Mouse (Mus musculus) thymus, adult 2 months (tissue): ENCODE results near the gene Rimkla. TPM values are rescaled to one million over a fixed set of nuclear protein-coding genes. Genes with fewer than 3 reads are reported as not detected.

Source experiments
- DNase-seq: peaks from one replicate; pipeline ENCODE4 v3.0.0; 2021
- H3K27ac ChIP-seq: fragments of 200-500 bp; 2 replicates; pipeline ENCODE4 v1.5.1; 2012; ENCODE audit warnings: low read length, control low read depth; ENCODE audit not compliant: control insufficient read depth, insufficient read depth
- H3K27me3 ChIP-seq: fragments of 200-500 bp; 2 replicates; pipeline ENCODE4 v1.6.1; 2012; ENCODE audit warnings: mild to moderate bottlenecking, low read length, moderate library complexity, mixed read lengths; ENCODE audit not compliant: control insufficient read depth, insufficient read depth
- H3K36me3 ChIP-seq: fragments of 200-500 bp; 2 replicates; pipeline ENCODE4 v1.6.1; 2012; ENCODE audit warnings: mild to moderate bottlenecking, low read length, moderate library complexity; ENCODE audit not compliant: control insufficient read depth, insufficient read depth
- H3K4me1 ChIP-seq: fragments of 200-500 bp; replicated peaks from 2 replicates; pipeline ENCODE4 v1.6.1; 2012; ENCODE audit warnings: low read length; ENCODE audit not compliant: control insufficient read depth, insufficient read depth
- H3K4me3 ChIP-seq: fragments of 200-500 bp; 2 replicates; pipeline ENCODE4 v1.5.1; 2012; ENCODE audit warnings: mild to moderate bottlenecking, low read length, control low read depth, moderate library complexity; ENCODE audit not compliant: control insufficient read depth, insufficient read depth
- CTCF ChIP-seq: fragments of 200-500 bp; IDR thresholded peaks from 2 replicates; pipeline ENCODE4 v1.5.1; 2012; ENCODE audit warnings: mild to moderate bottlenecking, control low read depth, low read length, moderate library complexity, borderline replicate concordance; ENCODE audit not compliant: control insufficient read depth, poor library complexity, insufficient read depth; ENCODE audit errors: extremely low read depth
- POLR2A ChIP-seq: fragments of 200-500 bp; IDR thresholded peaks from 2 replicates; pipeline ENCODE4 v1.6.1; 2012; ENCODE audit warnings: mild to moderate bottlenecking, low read length, control low read depth, moderate library complexity; ENCODE audit not compliant: control insufficient read depth, poor library complexity, insufficient read depth; ENCODE audit errors: extremely low read depth
- WGBS: fragments of 180-500 bp; shearing (Covaris S2); methylation state at CpG from one replicate; pipeline ENCODE4 v1.1.7; 2018; 5-methylcytosine and 5-hydroxymethylcytosine counted together
- polyA plus RNA-seq: library from polyadenylated mRNA; depleted of rRNA; stranded (reverse); fragments of >200 nt; gene quantifications from 2 replicates; pipeline ENCODE4 v1.2.3, GENCODE M21; 2012

Rimkla gene
- polyA plus RNA-seq, 1 experiment, result 1.8 TPM

DNA sequence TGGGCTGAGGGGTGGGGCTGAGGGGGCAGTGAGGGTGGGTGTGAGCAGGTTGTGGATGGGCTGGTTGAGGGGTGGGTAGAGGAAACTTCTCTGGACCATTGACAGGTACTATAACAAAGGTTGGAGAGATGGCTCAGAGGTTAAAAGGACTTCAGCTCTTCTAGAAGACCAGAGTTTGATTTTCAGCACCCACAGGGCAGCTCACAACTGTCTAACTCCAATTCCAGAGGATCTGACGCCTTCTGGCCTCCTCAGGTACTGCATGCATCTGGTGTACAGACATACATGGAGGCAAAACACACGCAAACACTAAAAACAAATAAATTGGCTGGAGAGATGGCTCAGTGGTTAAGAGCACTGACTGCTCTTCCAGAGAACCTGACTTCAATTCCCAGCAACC, 19.2 kb upstream of the Rimkla start:
- DNase-seq, result no peak
- Histone ChIP-seq H3K27me3 (no peaks in the 10 kb centered on the region), H3K27ac (no peak overlapping the region), H3K4me1 (no peaks in the 10 kb centered on the region), H3K4me3 (no peak overlapping the region), H3K36me3 (no peaks in the 10 kb centered on the region)
- 75% methylated on average over 2 of the region's 2 CpGs for WGBS
- no peak for TF ChIP-seq CTCF
- no peak for TF ChIP-seq POLR2A

DNA sequence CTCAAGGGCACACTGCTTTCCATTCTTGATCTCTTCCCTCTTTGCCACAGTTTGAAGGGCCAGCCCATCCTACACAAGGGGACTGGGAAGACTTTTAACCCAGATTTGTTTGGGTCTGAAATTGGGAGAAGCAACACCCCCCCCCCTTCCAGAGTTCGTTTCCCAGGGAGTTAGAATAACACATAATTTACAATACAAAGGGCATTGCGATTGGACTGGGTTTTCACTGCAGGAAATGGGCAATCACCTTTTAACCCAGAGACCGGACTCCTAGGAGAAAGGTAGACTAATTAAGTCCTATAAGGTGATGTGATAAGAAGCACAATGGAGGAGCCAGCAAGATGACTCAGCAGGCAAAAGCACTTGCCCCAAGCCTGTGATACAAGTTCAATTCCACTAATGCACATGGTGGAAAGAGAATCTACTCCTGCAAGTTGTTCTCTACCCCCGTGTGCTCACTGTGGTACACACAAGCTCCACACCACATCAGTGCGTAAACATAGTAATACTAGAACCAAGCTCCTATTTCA, 6.0 kb upstream of the Rimkla start:
- Histone ChIP-seq H3K4me1 (no peaks in the 10 kb centered on the region), H3K4me3 (no peak overlapping the region), H3K27ac (no peak overlapping the region), H3K36me3 (no peaks in the 10 kb centered on the region), H3K27me3 (no peaks in the 10 kb centered on the region)
- DNase-seq, result no peak
- TF ChIP-seq POLR2A, result no peak
- WGBS, result 74% methylated on average over 5 of the region's 5 CpGs

GRCm38 (mm10) chr4:119492933-119493327, 502 bp upstream of the Rimkla start:
- no peak overlapping the region for H3K27ac ChIP-seq
- H3K36me3 ChIP-seq, result no peaks in the 10 kb centered on the region
- H3K4me1 ChIP-seq, result peaks cover 6% of the 10 kb centered on the region
- H3K4me3 ChIP-seq, result peak overlapping the region; percentile 45
- TF ChIP-seq CTCF (no peak), POLR2A (no peak)
- 46% methylated on average over 10 of the region's 10 CpGs for WGBS
- DNase-seq, result no peak
- no peaks in the 10 kb centered on the region; the same call in 1 of the 2 replicates for H3K27me3 ChIP-seq

DNA sequence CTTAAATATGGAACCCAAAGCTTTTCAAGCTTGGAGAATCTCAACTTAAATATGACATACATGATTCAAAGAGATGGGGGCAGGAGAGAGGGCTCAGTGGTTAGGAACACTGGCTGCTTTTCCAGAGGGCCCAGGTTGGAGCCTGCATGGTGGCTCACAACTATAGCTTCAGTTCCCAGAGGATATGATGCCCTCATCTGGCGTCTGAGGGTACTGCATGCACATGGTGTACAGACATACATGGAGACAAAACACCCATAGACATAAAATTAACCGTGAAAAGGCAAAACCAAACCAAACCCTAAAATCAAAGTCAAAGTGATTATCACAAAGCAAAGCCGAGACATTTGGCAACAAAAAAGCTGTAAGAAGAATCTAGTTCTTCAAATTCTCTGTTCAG, 1.6 kb downstream of the Rimkla start:
- H3K27me3 ChIP-seq, result no peaks in the 10 kb centered on the region; the same call in 1 of the 2 replicates
- H3K4me1 ChIP-seq, result peaks cover 6% of the 10 kb centered on the region
- WGBS, result 88% methylated on average over 3 of the region's 3 CpGs
- TF ChIP-seq CTCF (no peak), POLR2A (no peak)
- peak; percentile 33 for DNase-seq
- H3K36me3 ChIP-seq, result no peaks in the 10 kb centered on the region
- no peak overlapping the region for H3K4me3 ChIP-seq
- H3K27ac ChIP-seq, result no peak overlapping the region

GRCm38 (mm10) chr4:119489666-119490065, 2.8 kb downstream of the Rimkla start:
- Histone ChIP-seq H3K27me3 (no peaks in the 10 kb centered on the region; the same call in 1 of the 2 replicates), H3K4me1 (peaks cover 6% of the 10 kb centered on the region), H3K27ac (no peak overlapping the region), H3K4me3 (no peak overlapping the region), H3K36me3 (no peaks in the 10 kb centered on the region)
- TF ChIP-seq CTCF (no peak), POLR2A (no peak)
- WGBS, result 96% methylated on average over 10 of the region's 10 CpGs
- DNase-seq, result no peak

DNA sequence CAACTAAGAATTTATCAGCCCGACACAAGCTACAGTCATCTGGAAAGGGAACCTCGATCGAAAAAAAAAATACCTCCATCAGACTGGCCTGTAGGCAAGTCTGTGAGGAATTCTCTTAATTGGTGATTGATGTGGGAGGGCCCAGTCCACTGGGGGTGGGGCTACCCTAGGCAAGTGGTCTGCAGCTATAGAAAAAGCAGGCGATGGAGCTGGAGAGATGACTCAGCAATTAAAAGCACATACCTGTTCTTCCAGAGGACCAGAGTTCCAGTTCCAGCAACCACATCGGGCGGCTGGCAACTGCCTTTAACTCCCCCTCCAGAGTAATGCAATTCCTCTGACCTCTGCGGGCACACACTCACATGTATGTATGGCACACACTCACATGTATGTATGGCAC, 7.5 kb downstream of the Rimkla start:
- no peaks in the 10 kb centered on the region for H3K36me3 ChIP-seq
- WGBS, result 70% methylated on average over 7 of the region's 7 CpGs

GRCm38 (mm10) chr4:119483051-119483450, 9.4 kb downstream of the Rimkla start:
- H3K27me3 ChIP-seq, result no peaks in the 10 kb centered on the region
- DNase-seq, result peak; percentile 15
- 55% methylated on average over 9 of the region's 9 CpGs for WGBS
- no peaks in the 10 kb centered on the region for H3K36me3 ChIP-seq
- no peak overlapping the region for H3K4me3 ChIP-seq
- no peak for TF ChIP-seq CTCF
- TF ChIP-seq POLR2A, result no peak
- no peaks in the 10 kb centered on the region for H3K4me1 ChIP-seq
- H3K27ac ChIP-seq, result no peak overlapping the region

More for the DNA sequence above, 7.5 kb downstream of the Rimkla start:
- no peak for DNase-seq
- Histone ChIP-seq H3K4me1 (no peaks in the 10 kb centered on the region), H3K27me3 (no peaks in the 10 kb centered on the region), H3K4me3 (no peak overlapping the region), H3K27ac (no peak overlapping the region)
- TF ChIP-seq CTCF (no peak), POLR2A (no peak)

GRCm38 (mm10) chr4:119473150-119473549, 19.3 kb downstream of the Rimkla start:
- 70% methylated on average over 5 of the region's 5 CpGs for WGBS
- no peak for DNase-seq
- 0 out of 2 replicates have a peak, but pooled peaks cover 5% of the 10 kb centered on the region for H3K4me1 ChIP-seq
- no peaks in the 10 kb centered on the region for H3K27me3 ChIP-seq
- H3K4me3 ChIP-seq, result no peak overlapping the region
- H3K36me3 ChIP-seq, result no peaks in the 10 kb centered on the region
- H3K27ac ChIP-seq, result no peak overlapping the region
- TF ChIP-seq POLR2A (no peak), CTCF (no peak)
